Mouse (Mus musculus) spleen, adult 2 months (tissue): Measurements from ENCODE around the gene Pirt.

Experiments
- CTCF ChIP-seq: fragments of 200-500 bp; IDR thresholded peaks from 2 replicates; pipeline ENCODE4 v1.5.1; 2011; ENCODE audit warnings: mild to moderate bottlenecking, inconsistent platforms; ENCODE audit not compliant: insufficient read depth, insufficient read length, insufficient replicate concordance; ENCODE audit errors: extremely low read depth
- POLR2A ChIP-seq: fragments of 200-500 bp; IDR thresholded peaks from 2 replicates; pipeline ENCODE4 v1.6.1; 2011; ENCODE audit warnings: low read depth, low read length, inconsistent platforms

- no peak for TF ChIP-seq CTCF
- no peak for TF ChIP-seq POLR2A
Observed at GRCm38 (mm10) chr11:66968575-66968974, 56.8 kb downstream of the Pirt start.
